Mouse (Mus musculus): Measurements from ENCODE around the gene Rin1.
A peak's percentile ranks its signal among the peaks of the same experiment; 100 is the strongest.
"Not testable (repeated sequence)": the region's sequence is repeated elsewhere in the genome, so short reads cannot be mapped to it uniquely, and the experiment has no call there.

The Rin1 gene

GRCm38 (mm10) chr19:5067867-5068569 lies 17.7 kb downstream of the Rin1 start, which contains the start of gene Cd248:
TSS of gene Cd248 (plus strand) at chr19:5068078.
- peak in 1 of 2 experiments; percentile 65 for DNase-seq (ENCODE audit: inconsistent age in 2 of 2, low spot score in 1 of 2)

GRCm38 (mm10) chr19:5068570-5069234 lies 18.4 kb downstream of the Rin1 start:
- DNase-seq (ENCODE audit: inconsistent age in 2 of 2, low spot score in 1 of 2): no peak

GRCm38 (mm10) chr19:5069486-5069885 lies 19.2 kb downstream of the Rin1 start:
- DNase-seq (ENCODE audit: inconsistent age in 2 of 2, low spot score in 1 of 2): no peak

DNA sequence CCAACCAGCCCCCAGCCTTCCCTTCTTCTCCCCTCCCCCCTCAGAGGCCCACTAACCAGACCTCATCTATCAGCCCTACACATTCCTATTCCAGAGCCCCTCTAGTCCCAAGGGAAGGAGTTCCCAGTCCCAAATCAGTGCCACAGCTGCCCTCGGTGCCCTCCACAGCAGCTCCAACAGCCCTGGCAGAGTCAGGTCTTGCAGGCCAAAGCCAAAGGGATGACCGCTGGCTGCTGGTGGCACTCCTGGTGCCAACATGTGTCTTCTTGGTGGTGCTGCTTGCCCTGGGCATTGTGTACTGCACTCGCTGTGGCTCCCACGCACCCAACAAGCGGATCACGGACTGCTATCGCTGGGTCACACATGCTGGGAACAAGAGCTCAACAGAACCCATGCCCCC lies 19.7 kb downstream of the Rin1 start:
- DNase-seq (ENCODE audit: inconsistent age in 2 of 2, low spot score in 1 of 2): no peak

DNA sequence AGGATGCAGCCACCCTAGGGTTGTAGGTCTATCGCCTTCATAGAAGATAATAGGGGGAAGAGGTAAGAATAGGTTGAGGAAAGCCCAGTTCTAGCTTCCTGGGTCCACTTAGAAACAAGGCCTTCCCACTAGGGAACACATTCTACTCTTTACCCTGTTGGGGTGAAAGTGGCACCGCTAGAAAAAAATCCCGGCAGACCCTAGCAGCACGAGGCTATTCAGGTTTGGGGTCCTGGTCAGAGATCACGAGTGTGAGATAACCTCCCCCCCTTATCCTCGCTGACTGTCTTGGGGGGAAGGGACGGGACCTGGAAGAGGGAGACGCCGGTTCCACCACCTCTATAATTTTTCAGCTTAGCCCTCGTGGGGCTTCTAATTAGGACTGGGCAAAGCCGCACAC lies 20.8 kb downstream of the Rin1 start:
- DNase-seq (ENCODE audit: inconsistent age in 2 of 2, low spot score in 1 of 2): no peak

DNA sequence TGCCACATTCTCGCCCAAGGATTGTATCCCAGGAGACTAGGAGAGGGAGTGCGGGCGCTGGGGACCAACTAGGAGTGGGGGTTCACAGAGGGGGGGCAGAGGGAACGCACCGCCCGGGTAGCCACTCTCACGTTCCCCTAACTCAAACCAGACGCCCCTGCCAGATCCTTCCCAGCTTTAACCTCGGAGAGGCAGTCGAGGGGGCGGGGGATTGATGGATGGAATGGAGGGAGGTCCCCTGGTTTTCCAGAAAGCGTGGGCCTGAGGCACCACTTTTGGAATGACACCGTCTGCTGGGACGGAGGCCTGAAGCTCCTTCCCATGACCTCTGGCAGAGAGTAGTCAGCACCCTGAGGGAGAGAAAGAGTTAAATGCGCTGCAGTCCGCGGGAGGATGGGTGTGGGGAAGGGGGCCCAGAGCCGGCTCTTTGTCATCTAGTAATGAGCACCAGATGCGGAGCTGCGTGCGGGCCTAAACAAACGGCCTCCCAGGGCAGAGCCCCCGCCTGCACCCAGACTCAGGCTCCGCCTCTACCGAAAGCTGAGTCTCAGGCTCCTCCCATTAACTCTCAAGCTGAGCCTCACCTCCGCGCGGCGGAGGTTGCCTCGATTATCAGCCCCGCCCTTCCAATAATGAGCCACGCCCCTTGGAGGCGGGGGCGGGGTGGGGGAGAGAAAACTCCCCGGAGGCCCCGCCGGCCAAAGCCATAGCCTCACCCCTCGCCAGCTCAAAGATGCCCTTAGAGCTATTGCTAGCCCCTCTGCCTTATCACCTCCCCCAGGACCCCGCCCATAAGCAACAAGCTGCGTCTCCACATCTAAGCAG lies 21.5 kb downstream of the Rin1 start:
- peak; percentile 83 to 92 for DNase-seq (ENCODE audit: inconsistent age in 2 of 2, low spot score in 1 of 2)

DNA sequence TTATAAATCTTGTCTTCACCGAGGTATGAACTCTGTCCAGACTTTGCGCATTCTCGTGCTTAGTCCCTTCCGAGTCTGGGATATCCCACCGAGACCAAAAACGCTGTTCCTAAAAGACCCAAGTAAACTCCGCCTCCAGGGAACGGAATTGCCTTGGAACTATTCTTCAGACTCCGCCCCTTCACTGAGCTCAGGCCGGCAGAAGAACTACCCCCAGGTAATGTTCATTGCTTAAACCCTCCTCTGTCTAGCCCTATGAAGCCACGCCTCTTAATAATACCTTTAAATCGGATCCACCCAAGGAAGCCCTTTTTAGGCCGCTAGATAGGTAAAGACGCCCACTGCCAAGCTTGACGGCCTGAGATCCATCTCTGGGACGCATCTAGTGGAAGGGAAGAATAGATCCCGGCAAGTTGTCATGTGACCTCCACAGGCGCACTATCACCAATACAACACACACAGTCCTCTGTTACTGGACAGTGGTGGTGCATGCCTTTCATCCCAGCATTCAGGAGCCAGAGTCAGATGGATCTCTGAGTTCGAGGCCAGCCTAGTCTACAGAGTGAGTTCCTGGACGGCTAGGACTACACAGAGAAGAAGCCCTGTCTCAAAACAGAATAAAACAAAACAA lies 22.2 kb downstream of the Rin1 start:
- peak in 1 of 2 experiments; percentile 39 for DNase-seq (ENCODE audit: inconsistent age in 2 of 2, low spot score in 1 of 2)

DNA sequence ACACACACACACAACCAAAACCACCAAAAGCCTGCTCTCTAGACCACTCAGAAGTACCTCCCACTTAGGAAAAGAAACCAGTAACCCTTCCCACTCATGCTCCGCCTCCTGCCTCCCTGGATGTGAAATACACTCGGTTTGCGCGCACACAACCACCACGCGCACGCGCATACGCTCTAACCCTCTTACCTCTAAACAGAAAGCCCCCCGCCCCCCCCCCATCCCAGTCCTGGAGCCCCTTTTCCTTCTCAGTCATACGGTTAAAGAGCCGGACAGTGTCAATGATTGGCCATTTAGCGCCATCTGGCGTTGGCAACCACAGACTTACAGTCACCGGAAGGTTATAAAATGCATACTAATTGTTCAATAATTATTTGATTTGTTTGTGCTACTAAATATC lies 22.7 kb downstream of the Rin1 start:
- peak in 1 of 2 experiments; percentile 78 for DNase-seq (ENCODE audit: inconsistent age in 2 of 2, low spot score in 1 of 2)

GRCm38 (mm10) chr19:5073518-5073917 lies 23.2 kb downstream of the Rin1 start:
- no peak for DNase-seq (ENCODE audit: inconsistent age in 2 of 2, low spot score in 1 of 2)

DNA sequence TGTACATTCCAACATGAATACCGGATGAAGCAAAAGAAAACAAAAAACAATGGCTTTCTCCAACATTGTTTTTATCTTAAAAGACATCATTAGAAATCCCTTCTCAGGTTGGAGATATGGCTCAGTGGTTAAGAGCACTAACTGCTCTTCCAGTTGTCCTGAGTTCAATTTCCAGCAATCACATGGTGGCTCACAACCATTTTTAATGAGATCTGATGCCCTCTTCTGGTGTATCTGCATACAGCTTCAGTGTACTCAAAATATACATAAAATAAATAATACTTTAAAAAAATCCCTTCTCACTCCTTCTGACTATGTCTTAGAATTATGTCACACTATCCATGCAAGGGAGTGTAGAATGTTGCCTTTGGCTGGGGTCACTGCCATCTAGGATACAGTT lies 29.0 kb downstream of the Rin1 start:
- no peak for DNase-seq (ENCODE audit: inconsistent age in 2 of 2, low spot score in 1 of 2)

GRCm38 (mm10) chr19:5082005-5082404 lies 31.7 kb downstream of the Rin1 start:
- DNase-seq (ENCODE audit: inconsistent age in 2 of 2, low spot score in 1 of 2): no peak

- no peak for DNase-seq (ENCODE audit: inconsistent age in 2 of 2, low spot score in 1 of 2)
Measured at GRCm38 (mm10) chr19:5082596-5082995, 32.3 kb downstream of the Rin1 start.

DNA sequence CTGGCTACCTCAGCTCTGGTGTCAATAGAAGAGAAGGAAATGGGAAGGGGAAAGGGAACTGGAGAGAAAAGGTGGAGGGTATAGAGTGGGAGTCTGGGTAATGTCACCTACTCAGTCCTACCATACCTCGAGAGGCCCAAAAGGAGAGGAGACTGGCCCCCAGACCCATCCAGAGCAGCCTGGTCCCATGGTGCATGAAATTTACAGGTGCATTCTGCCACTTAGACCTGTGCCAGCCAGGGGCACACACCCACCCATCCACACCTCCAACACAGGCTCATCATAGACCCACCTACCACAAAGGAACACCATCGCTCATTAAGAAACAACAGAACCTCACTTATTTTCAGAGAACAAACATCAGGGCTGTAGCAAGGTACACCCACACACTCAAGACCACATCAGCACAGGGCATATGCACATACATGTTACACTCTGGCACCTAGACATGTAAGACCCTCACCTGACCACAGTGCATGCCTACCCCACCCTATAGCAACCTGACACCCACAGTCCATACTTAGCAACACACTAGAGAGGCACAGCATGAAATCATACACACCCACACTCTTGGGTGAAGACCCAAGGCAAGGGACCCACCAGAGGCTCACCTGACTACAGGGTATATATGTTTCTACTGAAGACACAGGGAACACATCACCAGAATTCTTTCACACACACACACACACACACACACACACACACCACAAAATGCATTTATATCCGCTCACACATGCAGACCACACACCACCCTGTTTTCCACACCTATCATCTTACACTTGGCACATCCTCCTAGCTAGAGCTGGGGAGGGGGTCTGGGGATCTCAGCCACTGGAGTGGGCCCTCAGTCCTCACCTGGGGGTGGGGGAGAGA lies 33.9 kb downstream of the Rin1 start:
- no peak for DNase-seq (ENCODE audit: inconsistent age in 2 of 2, low spot score in 1 of 2)

GRCm38 (mm10) chr19:5084834-5085144 lies 34.5 kb downstream of the Rin1 start:
- DNase-seq (ENCODE audit: inconsistent age in 2 of 2, low spot score in 1 of 2): no peak

DNA sequence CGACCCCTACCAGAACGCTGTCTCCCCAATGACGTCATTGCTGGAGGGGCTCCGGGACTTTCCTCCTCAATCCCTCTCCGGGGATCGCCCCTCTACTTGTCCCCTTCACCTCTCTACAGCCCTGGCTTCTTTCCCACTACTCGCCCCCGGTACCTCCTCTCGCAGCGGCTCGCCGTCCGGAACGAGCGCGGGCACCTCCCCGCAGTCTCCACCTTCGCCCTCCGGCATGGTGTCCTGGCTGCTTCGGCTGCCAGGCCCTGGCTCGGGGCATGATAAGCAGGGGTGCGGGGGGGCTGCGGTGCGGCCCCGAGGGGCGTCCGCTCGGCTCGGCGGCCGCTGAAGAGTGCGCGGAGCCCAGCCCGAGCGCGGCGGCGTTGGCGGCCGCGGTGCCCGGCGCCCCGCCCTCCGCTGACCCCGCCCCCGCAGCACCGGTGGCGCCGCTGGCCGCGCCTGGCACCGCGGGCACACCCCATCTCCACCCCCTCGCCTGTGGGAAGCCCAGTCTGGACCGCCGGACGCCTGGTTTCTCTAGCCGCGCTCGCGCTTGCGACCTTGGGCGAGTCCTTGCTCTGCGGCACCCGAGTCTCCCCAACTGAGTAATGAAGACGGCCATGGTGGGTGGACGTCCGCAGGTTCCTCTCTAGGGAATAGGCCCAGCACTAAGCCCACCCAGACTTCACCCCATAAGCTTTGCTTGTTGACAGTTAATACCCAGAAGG lies 35.0 kb downstream of the Rin1 start, which contains the start of gene Tmem151a:
TSS of gene Tmem151a (minus strand) at position 387 of the 719 bp plus-strand sequence.
- peak; percentile 61 to 84 for DNase-seq (ENCODE audit: inconsistent age in 2 of 2, low spot score in 1 of 2)

DNA sequence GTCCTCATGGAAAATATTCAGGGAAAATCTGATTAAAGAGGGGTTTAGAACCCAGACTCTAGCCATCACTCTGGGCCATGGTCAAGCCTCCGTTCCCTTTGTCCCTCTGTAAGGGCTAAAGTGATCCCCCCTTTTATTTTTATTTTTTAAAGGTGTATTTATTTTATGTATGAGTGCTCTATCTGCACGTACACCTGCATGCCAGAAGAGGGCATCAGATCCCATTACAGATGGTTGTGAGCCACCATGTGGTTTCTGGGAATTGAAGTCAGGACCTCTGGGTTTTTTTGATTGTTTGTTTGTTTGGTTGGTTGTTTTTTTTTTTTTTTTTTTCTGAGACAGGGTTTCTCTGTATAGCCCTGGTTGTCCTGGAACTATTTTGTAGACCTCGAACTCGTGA lies 36.3 kb downstream of the Rin1 start:
- DNase-seq (ENCODE audit: inconsistent age in 2 of 2, low spot score in 1 of 2): not testable (repeated sequence)

- DNase-seq (ENCODE audit: inconsistent age in 2 of 2, low spot score in 1 of 2): peak; percentile 95 to 98
Measured at GRCm38 (mm10) chr19:5087884-5088728, 37.8 kb downstream of the Rin1 start, which contains the start of gene Yif1a. TSS of gene Yif1a (plus strand) at chr19:5088538.

GRCm38 (mm10) chr19:5089324-5089723 lies 39.0 kb downstream of the Rin1 start:
- no peak for DNase-seq (ENCODE audit: inconsistent age in 2 of 2, low spot score in 1 of 2)

GRCm38 (mm10) chr19:5092083-5092482 lies 41.8 kb downstream of the Rin1 start:
- DNase-seq (ENCODE audit: inconsistent age in 2 of 2, low spot score in 1 of 2): no peak
